Mouse (Mus musculus) right cerebral cortex, postnatal 36 days (tissue): ENCODE measurements around the gene Zbtb12.

Experiments
- DNase-seq, 2 experiments: peaks; one replicate each; pipeline ENCODE4 v3.0.0; 2022; ENCODE audit warnings: low spot score in 2 of 2, mixed read lengths in 1 of 2

The Zbtb12 gene

GRCm38 (mm10) chr17:34944362-34944761, 65.1 kb downstream of the Zbtb12 start:
- DNase-seq = no peak
